Mouse (Mus musculus) urinary bladder, adult 2 months (tissue): ENCODE results near the gene Syn3. TPM values are rescaled to one million over a fixed set of nuclear protein-coding genes. Genes with fewer than 3 reads are reported as not detected.

ENCODE experiments used
- polyA plus RNA-seq: library from polyadenylated mRNA; depleted of rRNA; stranded (reverse); fragments of >200 nt; gene quantifications from 2 replicates; pipeline ENCODE4 v1.2.3, GENCODE M21; 2012; rRNA removed

Gene Syn3
- polyA plus RNA-seq, 1 experiment = 0.73 TPM

Other genes starting within 250 kb of the Syn3 start
- 182 and 201 TPM in 2 replicates for gene Timp3, start 198.5 kb downstream of the Syn3 start, polyA plus RNA-seq
- gene Hsp90b1, start 206.6 kb upstream of the Syn3 start, polyA plus RNA-seq = 197 and 228 TPM in 2 replicates
- 2.3 and 2.7 TPM in 2 replicates for gene Ttc41, start 206.9 kb upstream of the Syn3 start, polyA plus RNA-seq